Mouse (Mus musculus): ENCODE results near the gene Gtf3c5.

- TF ChIP-seq POLR2A (IDR thresholded peaks at IDR 0.05; ENCODE audit: borderline replicate concordance, control insufficient read depth, low read depth, low read length) (no peak), CTCF (IDR thresholded peaks at IDR 0.05; ENCODE audit: control insufficient read depth, insufficient read depth, low read length) (no peak)
Observed at GRCm38 (mm10) chr2:28605789-28606541, 22.4 kb upstream of the Gtf3c5 start.
